Mouse (Mus musculus) erythroblast, embryonic 14.5 days (primary cell): ENCODE results near the gene Atxn1.

Experiments
- GATA1 ChIP-seq: IDR thresholded peaks from 2 replicates; pipeline ENCODE4 v1.6.1; 2012; ENCODE audit warnings: low read length, inconsistent platforms, mixed read lengths
- TAL1 ChIP-seq: IDR thresholded peaks from 3 replicates; pipeline ENCODE4 v1.6.1; 2012; ENCODE audit warnings: low read length, inconsistent platforms, mixed read lengths

GRCm38 (mm10) chr13:45535731-45536453, 428.9 kb downstream of the Atxn1 start:
- no peak for TF ChIP-seq TAL1
- no peak for TF ChIP-seq GATA1
